Mouse (Mus musculus): ENCODE results near the gene Epas1. TPM values are rescaled to one million over a fixed set of nuclear protein-coding genes. Genes with fewer than 3 reads are reported as not detected.
A peak's percentile ranks its signal among the peaks of the same experiment; 100 is the strongest.

Epas1 gene
- polyA plus RNA-seq, 1 experiment from 2014 or later = 5.3 TPM

- Histone ChIP-seq H3K9me3 (replicated peaks; ENCODE audit: control insufficient read depth, low read length) (no peaks in the 10 kb centered on the region), H3K27me3 (ENCODE audit: control insufficient read depth, insufficient read depth, low read length) (no peaks in the 10 kb centered on the region; the same call in 1 of the 2 replicates), H3K4me3 (replicated peaks; ENCODE audit: low read length) (no peak overlapping the region), H3K4me2 (ENCODE audit: low read depth, low read length) (no peak overlapping the region), H3K36me3 (ENCODE audit: control insufficient read depth, insufficient read depth, low read length) (no peaks in the 10 kb centered on the region), H3K4me1 (ENCODE audit: control insufficient read depth, insufficient read depth, low read length) (no peaks in the 10 kb centered on the region), H3K9ac (ENCODE audit: low read length) (no peak overlapping the region), H3K27ac (ENCODE audit: low read length) (no peak overlapping the region)
- WGBS = 88% methylated on average over 8 of the region's 8 CpGs
- ATAC-seq (ENCODE audit: insufficient read depth, low FRiP score) = no peak
Observed at GRCm38 (mm10) chr17:86791925-86792324, 38.4 kb downstream of the Epas1 start.

- no peak for ATAC-seq (ENCODE audit: insufficient read depth, low FRiP score)
- H3K27ac ChIP-seq (ENCODE audit: low read length) = no peak overlapping the region
- H3K9me3 ChIP-seq (replicated peaks; ENCODE audit: control insufficient read depth, low read length) = no peaks in the 10 kb centered on the region
- H3K9ac ChIP-seq (ENCODE audit: low read length) = no peak overlapping the region
- H3K4me2 ChIP-seq (ENCODE audit: low read depth, low read length) = no peak overlapping the region
- H3K36me3 ChIP-seq (ENCODE audit: control insufficient read depth, insufficient read depth, low read length) = no peaks in the 10 kb centered on the region
- no peaks in the 10 kb centered on the region for H3K27me3 ChIP-seq (ENCODE audit: control insufficient read depth, insufficient read depth, low read length)
- WGBS = 66% methylated on average over 5 of the region's 5 CpGs
- no peak overlapping the region for H3K4me3 ChIP-seq (replicated peaks; ENCODE audit: low read length)
- peaks cover 13% of the 10 kb centered on the region; the same call in 1 of the 2 replicates for H3K4me1 ChIP-seq (ENCODE audit: control insufficient read depth, insufficient read depth, low read length)
Observed at GRCm38 (mm10) chr17:86795773-86796172, 42.3 kb downstream of the Epas1 start.

- no peaks in the 10 kb centered on the region for H3K36me3 ChIP-seq (ENCODE audit: control insufficient read depth, insufficient read depth, low read length)
- no peaks in the 10 kb centered on the region for H3K27me3 ChIP-seq (ENCODE audit: control insufficient read depth, insufficient read depth, low read length)
- H3K27ac ChIP-seq (ENCODE audit: low read length) = no peak overlapping the region
- H3K9ac ChIP-seq (ENCODE audit: low read length) = no peak overlapping the region
- no peak overlapping the region for H3K4me3 ChIP-seq (replicated peaks; ENCODE audit: low read length)
- no peaks in the 10 kb centered on the region for H3K9me3 ChIP-seq (replicated peaks; ENCODE audit: control insufficient read depth, low read length)
- 91% methylated on average over 13 of the region's 13 CpGs for WGBS
- ATAC-seq (ENCODE audit: insufficient read depth, low FRiP score) = no peak
- no peak overlapping the region for H3K4me2 ChIP-seq (ENCODE audit: low read depth, low read length)
- peaks cover 25% of the 10 kb centered on the region for H3K4me1 ChIP-seq (ENCODE audit: control insufficient read depth, insufficient read depth, low read length)
Observed at GRCm38 (mm10) chr17:86797031-86797430, 43.5 kb downstream of the Epas1 start.

GRCm38 (mm10) chr17:86798460-86798859 is 45.0 kb downstream of the Epas1 start:
- Histone ChIP-seq H3K9ac (ENCODE audit: low read length) (peak overlapping the region; percentile 29; the same call in 1 of the 2 replicates), H3K36me3 (ENCODE audit: control insufficient read depth, insufficient read depth, low read length) (no peaks in the 10 kb centered on the region), H3K4me2 (ENCODE audit: low read depth, low read length) (no peak overlapping the region), H3K27me3 (ENCODE audit: control insufficient read depth, insufficient read depth, low read length) (no peaks in the 10 kb centered on the region), H3K9me3 (replicated peaks; ENCODE audit: control insufficient read depth, low read length) (no peaks in the 10 kb centered on the region), H3K27ac (ENCODE audit: low read length) (0 out of 2 replicates have a peak overlapping the region, but pooled peaks have one; percentile 31), H3K4me3 (replicated peaks; ENCODE audit: low read length) (no peak overlapping the region), H3K4me1 (ENCODE audit: control insufficient read depth, insufficient read depth, low read length) (peaks cover 31% of the 10 kb centered on the region)
- no peak for ATAC-seq (ENCODE audit: insufficient read depth, low FRiP score)
- WGBS = 54% methylated on average over 8 of the region's 8 CpGs

- Histone ChIP-seq H3K27ac (ENCODE audit: low read length) (no peak overlapping the region), H3K27me3 (ENCODE audit: control insufficient read depth, insufficient read depth, low read length) (no peaks in the 10 kb centered on the region), H3K4me1 (ENCODE audit: control insufficient read depth, insufficient read depth, low read length) (peaks cover 31% of the 10 kb centered on the region), H3K4me3 (replicated peaks; ENCODE audit: low read length) (no peak overlapping the region), H3K36me3 (ENCODE audit: control insufficient read depth, insufficient read depth, low read length) (no peaks in the 10 kb centered on the region), H3K9me3 (replicated peaks; ENCODE audit: control insufficient read depth, low read length) (no peaks in the 10 kb centered on the region), H3K4me2 (ENCODE audit: low read depth, low read length) (no peak overlapping the region), H3K9ac (ENCODE audit: low read length) (no peak overlapping the region)
- no peak for ATAC-seq (ENCODE audit: insufficient read depth, low FRiP score)
- 74% methylated on average over 11 of the region's 11 CpGs for WGBS
Observed at GRCm38 (mm10) chr17:86798951-86799350, 45.5 kb downstream of the Epas1 start.

- no peaks in the 10 kb centered on the region for H3K9me3 ChIP-seq (replicated peaks; ENCODE audit: control insufficient read depth, low read length)
- peaks cover 31% of the 10 kb centered on the region for H3K4me1 ChIP-seq (ENCODE audit: control insufficient read depth, insufficient read depth, low read length)
- 57% methylated on average over 12 of the region's 12 CpGs for WGBS
- no peaks in the 10 kb centered on the region for H3K36me3 ChIP-seq (ENCODE audit: control insufficient read depth, insufficient read depth, low read length)
- H3K4me2 ChIP-seq (ENCODE audit: low read depth, low read length) = no peak overlapping the region
- no peak overlapping the region for H3K9ac ChIP-seq (ENCODE audit: low read length)
- H3K27me3 ChIP-seq (ENCODE audit: control insufficient read depth, insufficient read depth, low read length) = no peaks in the 10 kb centered on the region
- peak overlapping the region; percentile 72; the same call in 1 of the 2 replicates for H3K27ac ChIP-seq (ENCODE audit: low read length)
- no peak; the same call in 1 of the 2 replicates for ATAC-seq (ENCODE audit: insufficient read depth, low FRiP score)
- no peak overlapping the region for H3K4me3 ChIP-seq (replicated peaks; ENCODE audit: low read length)
Observed at GRCm38 (mm10) chr17:86800535-86800934, 47.0 kb downstream of the Epas1 start.

GRCm38 (mm10) chr17:86801213-86801815 is 47.8 kb downstream of the Epas1 start:
- no peaks in the 10 kb centered on the region for H3K9me3 ChIP-seq (replicated peaks; ENCODE audit: control insufficient read depth, low read length)
- 0 out of 2 replicates have a peak, but pooled peaks have one; percentile 34 for ATAC-seq (ENCODE audit: insufficient read depth, low FRiP score)
- H3K9ac ChIP-seq (ENCODE audit: low read length) = peak overlapping the region; percentile 15; the same call in 1 of the 2 replicates
- H3K27ac ChIP-seq (ENCODE audit: low read length) = peak overlapping the region; percentile 72
- no peaks in the 10 kb centered on the region for H3K27me3 ChIP-seq (ENCODE audit: control insufficient read depth, insufficient read depth, low read length)
- H3K4me2 ChIP-seq (ENCODE audit: low read depth, low read length) = no peak overlapping the region
- WGBS = 57% methylated on average over 11 of the region's 11 CpGs
- H3K36me3 ChIP-seq (ENCODE audit: control insufficient read depth, insufficient read depth, low read length) = no peaks in the 10 kb centered on the region
- no peak overlapping the region for H3K4me3 ChIP-seq (replicated peaks; ENCODE audit: low read length)
- H3K4me1 ChIP-seq (ENCODE audit: control insufficient read depth, insufficient read depth, low read length) = peaks cover 31% of the 10 kb centered on the region

GRCm38 (mm10) chr17:86801876-86802275 is 48.4 kb downstream of the Epas1 start:
- H3K9me3 ChIP-seq (replicated peaks; ENCODE audit: control insufficient read depth, low read length) = no peaks in the 10 kb centered on the region
- no peak for ATAC-seq (ENCODE audit: insufficient read depth, low FRiP score)
- no peak overlapping the region for H3K4me3 ChIP-seq (replicated peaks; ENCODE audit: low read length)
- H3K4me1 ChIP-seq (ENCODE audit: control insufficient read depth, insufficient read depth, low read length) = peaks cover 31% of the 10 kb centered on the region
- no peak overlapping the region for H3K4me2 ChIP-seq (ENCODE audit: low read depth, low read length)
- H3K27ac ChIP-seq (ENCODE audit: low read length) = peak overlapping the region; percentile 72
- peak overlapping the region; percentile 15; the same call in 1 of the 2 replicates for H3K9ac ChIP-seq (ENCODE audit: low read length)
- H3K27me3 ChIP-seq (ENCODE audit: control insufficient read depth, insufficient read depth, low read length) = no peaks in the 10 kb centered on the region
- H3K36me3 ChIP-seq (ENCODE audit: control insufficient read depth, insufficient read depth, low read length) = no peaks in the 10 kb centered on the region
- 52% methylated on average over 9 of the region's 9 CpGs for WGBS

- peak overlapping the region; percentile 68 for H3K27ac ChIP-seq (ENCODE audit: low read length)
- WGBS = 53% methylated on average over 9 of the region's 9 CpGs
- H3K36me3 ChIP-seq (ENCODE audit: control insufficient read depth, insufficient read depth, low read length) = no peaks in the 10 kb centered on the region
- H3K4me3 ChIP-seq (replicated peaks; ENCODE audit: low read length) = no peak overlapping the region
- H3K4me2 ChIP-seq (ENCODE audit: low read depth, low read length) = no peak overlapping the region
- no peak for ATAC-seq (ENCODE audit: insufficient read depth, low FRiP score)
- H3K9me3 ChIP-seq (replicated peaks; ENCODE audit: control insufficient read depth, low read length) = no peaks in the 10 kb centered on the region
- peaks cover 31% of the 10 kb centered on the region for H3K4me1 ChIP-seq (ENCODE audit: control insufficient read depth, insufficient read depth, low read length)
- H3K27me3 ChIP-seq (ENCODE audit: control insufficient read depth, insufficient read depth, low read length) = no peaks in the 10 kb centered on the region
- H3K9ac ChIP-seq (ENCODE audit: low read length) = no peak overlapping the region
Observed at GRCm38 (mm10) chr17:86802351-86802985, 49.0 kb downstream of the Epas1 start.

Data from stomach, embryonic 16.5 days (tissue).